11 mouse cellular contexts compared by ENCODE assay signal in the genomic region with DNA sequence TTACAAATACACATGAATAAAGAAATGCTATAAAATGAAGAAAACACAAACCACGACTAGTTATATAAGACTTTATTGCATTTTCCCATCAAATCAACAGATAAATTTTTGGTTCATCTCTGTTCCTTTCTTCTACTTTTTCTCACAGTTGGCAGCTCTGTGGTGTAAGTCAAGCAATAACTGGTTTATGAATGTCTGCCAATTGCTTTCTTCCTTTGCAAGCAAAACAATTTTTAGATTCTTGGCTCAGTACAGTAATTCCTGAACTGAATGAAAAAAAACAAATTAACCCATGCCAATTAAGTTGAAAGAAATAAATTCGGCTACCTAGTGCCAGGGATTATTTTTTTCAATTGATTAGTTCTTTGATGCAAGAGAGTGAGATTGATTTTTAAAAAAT.
"Had no signal": no experiment of that assay in that cellular context is flagged by ENCODE, and none has a peak within 500 bp of the region (broad histone marks: within the 10 kb centered on the region; RNA-seq: fewer than 3 reads in every experiment).

No protein-coding gene starts in this region.

- H3K4me3 ChIP-seq: limb, embryonic 10.5 days; liver, embryonic 15.5 days; midbrain, embryonic 13.5 days; neural tube, embryonic 12.5 days had no signal

- H3K9me3 ChIP-seq: limb, embryonic 10.5 days; liver, embryonic 15.5 days; neural tube, embryonic 12.5 days had no signal

- ATAC-seq: lung, postnatal 0 days; midbrain, embryonic 13.5 days had no signal

- H3K27me3 ChIP-seq: liver, embryonic 15.5 days; midbrain, embryonic 13.5 days; neural tube, embryonic 12.5 days had no signal

- H3K4me2 ChIP-seq: liver, embryonic 11.5 days; liver, embryonic 15.5 days; midbrain, embryonic 13.5 days; neural tube, embryonic 12.5 days had no signal

- H3K27ac ChIP-seq: limb, embryonic 10.5 days; liver, embryonic 15.5 days; midbrain, embryonic 13.5 days; neural tube, embryonic 12.5 days had no signal

- DNase-seq: kidney, postnatal 14 days; lung, adult 2 months; lung, postnatal 36 days; thymus, adult 2 months; thymus, postnatal 25 days had no signal

- H3K4me1 ChIP-seq: limb, embryonic 10.5 days; liver, embryonic 15.5 days; midbrain, embryonic 13.5 days; neural tube, embryonic 12.5 days had no signal

- H3K36me3 ChIP-seq: limb, embryonic 10.5 days; liver, embryonic 15.5 days; midbrain, embryonic 13.5 days; neural tube, embryonic 12.5 days had no signal

- H3K9ac ChIP-seq: liver, embryonic 15.5 days; midbrain, embryonic 13.5 days; neural tube, embryonic 12.5 days had no signal
